Mouse (Mus musculus) embryonic stem cell, embryonic (primary cell): ENCODE results near the gene Hbb-bh2.
"Not testable (repeated sequence)": the region's sequence is repeated elsewhere in the genome, so short reads cannot be mapped to it uniquely, and the experiment has no call there.

ENCODE experiments used
- CTCF ChIA-PET, 4 experiments: fragments of 300-600 bp in 2 of 4; fragments of 350-600 bp in 2 of 4; sonication (Branson Sonifier 250); formaldehyde crosslinking; loops; one replicate each; lab custom pipeline; 2022; ENCODE audit warnings: inconsistent platforms in 2 of 4; lab: Charles Lee
- POLR2A ChIA-PET, 4 experiments: fragments of 300-600 bp in 2 of 4; fragments of 350-600 bp in 2 of 4; sonication (Branson Sonifier 250); formaldehyde crosslinking; loops; one replicate each; lab custom pipeline; 2022; ENCODE audit warnings: antibody characterized with exemption in 4 of 4, inconsistent platforms in 1 of 4; lab: Charles Lee

Gene Hbb-bh2

DNA sequence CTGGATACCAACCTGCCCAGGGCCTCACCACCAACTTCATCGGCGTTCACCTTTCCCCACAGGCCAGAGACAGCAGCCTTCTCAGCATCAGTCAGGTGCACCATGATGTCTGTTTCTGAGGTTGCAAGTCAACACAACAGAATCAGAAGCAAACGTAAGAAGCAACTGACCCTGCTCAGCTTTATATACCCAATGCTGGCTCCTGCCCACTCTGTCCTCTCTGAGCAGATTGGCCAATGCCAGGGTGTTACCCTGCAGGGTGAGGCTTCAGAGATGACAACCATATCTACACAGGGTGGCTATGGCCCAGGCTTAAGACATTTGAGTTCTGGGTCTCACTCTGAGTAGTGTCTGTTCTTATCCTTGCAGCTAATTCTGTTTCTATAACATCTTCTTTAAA is 26.6 kb downstream of the Hbb-bh2 start, which contains the start of gene Hbb-bt:
Hbb-bt (minus strand) TSS at position 231 of the 400 bp plus-strand sequence.
- CTCF ChIA-PET, result no interaction called here
- POLR2A ChIA-PET, result no interaction called here

GRCm38 (mm10) chr7:103813152-103813551 is 27.2 kb downstream of the Hbb-bh2 start:
- POLR2A ChIA-PET, result not testable (repeated sequence)

GRCm38 (mm10) chr7:103812174-103812573 is 28.1 kb downstream of the Hbb-bh2 start:
- ChIA-PET POLR2A (no interaction called here), CTCF (no interaction called here)

More at GRCm38 (mm10) chr7:103813152-103813551, 27.2 kb downstream of the Hbb-bh2 start:
- CTCF ChIA-PET, result not testable (repeated sequence)

GRCm38 (mm10) chr7:103811223-103811845 is 29.0 kb downstream of the Hbb-bh2 start:
- CTCF ChIA-PET, result no interaction called here
- POLR2A ChIA-PET, result no interaction called here

DNA sequence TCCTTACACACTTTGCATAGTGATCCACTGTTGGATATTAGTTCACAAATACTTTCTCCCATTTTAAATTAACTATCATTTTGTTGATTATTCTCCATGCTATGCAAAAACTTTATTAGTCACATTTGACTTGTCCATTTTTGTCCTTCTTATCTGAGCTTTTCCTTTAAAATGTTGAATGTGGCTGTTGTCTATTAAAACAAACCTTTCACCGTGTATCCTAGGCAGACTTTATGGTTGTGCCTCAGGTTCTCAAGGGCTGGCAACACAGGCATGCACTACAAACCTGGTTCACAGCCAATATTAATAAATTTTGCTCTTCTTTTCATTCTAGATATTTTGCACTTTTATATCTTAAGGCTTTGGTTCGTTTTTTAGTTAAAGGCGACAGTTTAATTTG is 29.6 kb downstream of the Hbb-bh2 start:
- POLR2A ChIA-PET, result no interaction called here
- CTCF ChIA-PET, result interaction anchor here in 1 of 4 experiments (0.7 kb wide), 1 partner anchor 1271 kb away, joined by 5 read pairs; no protein-coding TSS in a partner anchor

- ChIA-PET CTCF (interaction anchor here in 1 of 4 experiments (0.6 to 0.7 kb wide), 2 partner anchors 1272 to 1298 kb away, joined by 3 to 5 read pairs; no protein-coding TSS in a partner anchor), POLR2A (no interaction called here)
These were observed 30.0 kb downstream of the Hbb-bh2 start for GRCm38 (mm10) chr7:103810296-103810695.

- ChIA-PET CTCF (interaction anchor here in 1 of 4 experiments (0.6 kb wide), 1 partner anchor 1298 kb away, joined by 3 read pairs; no protein-coding TSS in a partner anchor), POLR2A (no interaction called here)
These were observed 30.5 kb downstream of the Hbb-bh2 start for GRCm38 (mm10) chr7:103809801-103810155.

DNA sequence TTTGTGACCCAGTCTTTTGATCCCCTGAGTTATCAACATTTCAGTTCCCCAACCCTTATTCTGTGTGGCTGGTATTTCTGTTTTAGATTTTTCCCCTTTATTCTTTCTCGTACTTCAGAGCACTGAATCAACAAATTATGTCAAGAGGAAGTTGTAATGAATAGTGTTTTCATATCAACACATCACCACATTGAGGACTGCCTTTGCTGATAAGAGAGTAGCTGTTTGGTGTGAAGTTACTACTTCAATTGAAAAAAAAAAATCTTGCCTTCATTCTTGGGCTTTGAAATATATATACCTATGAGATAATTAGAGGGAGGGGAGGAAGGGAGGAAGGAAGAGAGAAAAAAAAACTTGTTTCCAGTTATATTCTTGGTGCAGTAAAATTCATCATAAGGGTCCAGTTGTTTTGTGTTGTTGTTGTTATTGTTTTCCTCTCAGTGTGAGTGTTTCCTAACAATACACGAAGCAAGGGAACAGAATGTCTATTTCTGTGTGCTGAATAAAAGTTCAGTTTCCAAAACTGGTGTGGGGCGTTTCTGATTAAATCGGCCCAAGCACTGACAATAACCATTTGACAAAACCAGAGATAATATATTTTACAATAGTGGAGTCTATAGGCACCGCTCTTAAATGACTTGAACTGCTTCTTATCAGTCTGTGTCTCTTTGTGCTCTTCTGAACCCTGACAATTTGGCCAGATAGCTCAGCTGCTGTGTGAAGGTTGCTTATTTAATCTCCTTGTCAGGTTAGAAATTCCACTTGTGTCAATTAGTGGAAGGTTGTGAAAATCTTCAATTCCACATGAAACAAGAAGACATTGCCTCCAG is 31.1 kb downstream of the Hbb-bh2 start:
- CTCF ChIA-PET, result interaction anchor here in 1 of 4 experiments (0.6 kb wide), 1 partner anchor 1297 kb away, joined by 3 read pairs; no protein-coding TSS in a partner anchor

GRCm38 (mm10) chr7:103808120-103808519 is 32.2 kb downstream of the Hbb-bh2 start:
- POLR2A ChIA-PET, CTCF ChIA-PET: not testable (repeated sequence)

More for the DNA sequence above, 31.1 kb downstream of the Hbb-bh2 start:
- POLR2A ChIA-PET, result no interaction called here

DNA sequence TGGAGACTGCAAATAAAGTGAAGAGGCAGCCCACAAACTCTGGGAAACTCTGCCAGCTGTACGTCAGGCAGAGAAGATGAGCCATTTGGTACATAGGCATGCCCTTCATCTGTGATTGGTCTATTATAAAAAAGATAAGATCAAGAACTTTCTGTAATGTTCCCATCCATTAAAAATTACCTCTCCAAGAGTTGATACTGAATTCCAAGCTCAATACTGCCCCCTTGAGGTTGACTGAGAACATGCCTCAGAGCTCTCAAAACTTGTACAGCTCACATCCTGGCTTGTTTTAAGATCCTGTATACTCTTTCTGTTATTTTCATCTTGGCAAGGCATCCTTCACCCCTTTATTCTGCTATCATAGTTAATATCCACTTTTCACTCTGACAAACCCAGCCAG is 33.5 kb downstream of the Hbb-bh2 start:
- CTCF ChIA-PET, result interaction anchor here (0.5 to 1.4 kb wide), 16 partner anchors 13 to 1294 kb away, joined by 3 to 10 read pairs (median 3); partner anchors contain the start of genes Hbb-bh2 (in 1 of the 4), Olfr557 (in 1 of the 4) and Olfr599 (in 1 of the 4)
- POLR2A ChIA-PET, result interaction anchor here in 1 of 4 experiments (0.6 kb wide), 1 partner anchor 823 kb away, joined by 3 read pairs; no protein-coding TSS in a partner anchor

GRCm38 (mm10) chr7:103792669-103793388 is 47.5 kb downstream of the Hbb-bh2 start:
- ChIA-PET POLR2A (no interaction called here), CTCF (interaction anchor here in 3 of 4 experiments (0.6 to 1.9 kb wide), 8 partner anchors 14 to 898 kb away, joined by 3 to 7 read pairs (median 6); partner anchors contain the start of gene Olfr570 (in 1 of the 3))

GRCm38 (mm10) chr7:103791721-103792120 is 48.6 kb downstream of the Hbb-bh2 start, which contains the start of gene Olfr67:
Gene Olfr67, minus strand, starts transcription at chr7:103791821.
- POLR2A ChIA-PET, result no interaction called here
- CTCF ChIA-PET, result interaction anchor here in 2 of 4 experiments (1.0 to 1.4 kb wide), 2 partner anchors 15 to 151 kb away, joined by 4 to 6 read pairs; no protein-coding TSS in a partner anchor
